Mouse (Mus musculus) urinary bladder, postnatal 36 days (tissue): ENCODE measurements around the gene P2rx6.

ENCODE experiments used
- DNase-seq, 2 experiments: peaks; one replicate each; pipeline ENCODE4 v3.0.0; 2022; ENCODE audit warnings: low spot score in 2 of 2, mixed read lengths in 1 of 2

Gene P2rx6

GRCm38 (mm10) chr16:17626269-17626555 is 64.5 kb downstream of the P2rx6 start:
- no peak for DNase-seq
